Mouse (Mus musculus) spleen, adult 2 months (tissue): ENCODE results near the gene Rad23a.

ENCODE experiments used
- CTCF ChIP-seq: fragments of 200-500 bp; IDR thresholded peaks from 2 replicates; pipeline ENCODE4 v1.5.1; 2011; ENCODE audit warnings: mild to moderate bottlenecking, inconsistent platforms; ENCODE audit not compliant: insufficient read depth, insufficient read length, insufficient replicate concordance; ENCODE audit errors: extremely low read depth
- POLR2A ChIP-seq: fragments of 200-500 bp; IDR thresholded peaks from 2 replicates; pipeline ENCODE4 v1.6.1; 2011; ENCODE audit warnings: low read depth, low read length, inconsistent platforms

DNA sequence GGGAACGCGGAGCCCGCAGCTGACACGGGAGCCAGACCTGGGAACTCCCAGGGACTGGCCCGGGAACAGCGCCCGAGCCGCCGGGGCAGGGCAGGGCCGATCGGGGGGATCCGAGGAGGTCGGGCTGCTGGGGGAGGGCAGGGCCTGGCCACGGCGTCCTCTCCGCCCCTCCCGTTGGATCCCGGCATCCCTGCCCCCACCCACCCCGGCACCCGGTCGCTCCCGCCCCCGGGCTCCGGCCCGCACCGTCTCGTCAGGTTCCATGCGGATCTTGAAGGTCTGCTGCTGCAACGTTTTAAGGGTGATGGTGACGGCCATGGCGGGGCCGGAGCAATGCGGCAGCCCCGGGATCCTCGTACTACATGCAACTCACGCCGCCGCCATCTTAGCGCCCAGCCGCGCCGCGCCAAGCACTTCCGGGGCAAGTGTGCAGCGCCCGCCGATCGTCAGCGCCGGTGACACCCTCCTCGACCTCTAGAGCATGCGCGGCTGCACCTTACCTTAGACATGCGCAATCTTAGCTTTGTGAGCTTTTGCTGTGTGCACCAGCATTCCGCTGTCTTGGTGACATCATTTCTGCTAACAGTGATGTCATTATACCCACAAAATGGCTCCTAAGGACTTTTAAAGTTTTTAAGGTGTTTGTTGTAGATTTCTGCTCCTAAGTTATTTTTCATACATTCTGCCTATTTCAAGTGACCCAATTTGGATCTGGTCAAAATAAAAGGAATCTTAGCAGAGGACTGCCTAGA is at the start of gene Rad23a:
- TF ChIP-seq POLR2A (peak; percentile 75), CTCF (no peak)
